Mouse (Mus musculus): ENCODE results near the gene Ctrb1.

DNA sequence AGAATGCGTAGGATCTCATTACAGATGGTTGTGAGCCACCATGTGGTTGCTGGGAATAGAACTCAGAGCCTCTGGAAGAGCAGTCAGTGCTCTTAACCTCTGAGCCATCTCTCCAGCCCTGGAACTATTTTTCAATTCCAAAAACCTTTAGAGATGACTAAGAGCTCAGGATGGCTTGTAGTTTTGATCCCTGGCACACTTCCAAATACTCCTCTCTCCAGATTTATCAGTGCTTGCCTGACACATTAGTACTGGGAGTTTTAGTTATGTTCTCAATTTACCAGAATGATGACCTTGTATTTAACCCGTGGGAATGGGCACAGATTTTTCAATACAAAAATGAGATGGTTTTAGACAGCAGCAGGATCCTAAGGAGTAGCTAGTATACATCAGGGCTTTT lies 24.1 kb downstream of the Ctrb1 start:
- no peak for TF ChIP-seq POLR2A (IDR thresholded peaks at IDR 0.05; ENCODE audit: borderline replicate concordance, insufficient read depth, low read length)
- TF ChIP-seq CTCF (IDR thresholded peaks at IDR 0.05; ENCODE audit: borderline replicate concordance, insufficient read depth, low read depth, low read length), result no peak

Data from cerebellum, adult 2 months (tissue).